Mouse (Mus musculus) ES-E14 (cell line): ENCODE measurements around the gene Cse1l.

Source experiments
- CHD2 ChIP-seq: IDR thresholded peaks from 2 replicates; pipeline ENCODE4 v1.6.1; 2014; ENCODE audit warnings: mild to moderate bottlenecking, low read depth, low read length, inconsistent platforms
- MAFK ChIP-seq: IDR thresholded peaks from 2 replicates; pipeline ENCODE4 v1.6.1; 2014; ENCODE audit warnings: mild to moderate bottlenecking, low read depth, low read length, inconsistent platforms; ENCODE audit not compliant: insufficient read depth
- ZNF384 ChIP-seq: IDR thresholded peaks from 2 replicates; pipeline ENCODE4 v1.6.1; 2012; ENCODE audit warnings: low read depth, low read length, inconsistent platforms

- TF ChIP-seq MAFK, result no peak
- no peak for TF ChIP-seq CHD2
- no peak for TF ChIP-seq ZNF384
Measured at GRCm38 (mm10) chr2:166974177-166974872, 68.5 kb downstream of the Cse1l start.
